Mouse (Mus musculus) layer of hippocampus, adult 8-10 months (tissue): ENCODE data around the gene Pced1b. TPM values are rescaled to one million over a fixed set of nuclear protein-coding genes. Genes with fewer than 3 reads are reported as not detected.

Experiments
- DNase-seq, 2 experiments: peaks; one replicate each; pipeline ENCODE4 v3.0.0; 2022; ENCODE audit warnings: low spot score in 2 of 2
- total RNA-seq, 4 experiments: library from RNA; stranded (reverse); gene quantifications; 2 replicates each; pipeline ENCODE4 v1.2.4; 2022

The Pced1b gene
- total RNA-seq, 4 experiments from 2014 or later: 7.2 to 11.4 (median 10.5) TPM

- DNase-seq: no peak
Measured at GRCm38 (mm10) chr15:97256411-97256810, 9.5 kb downstream of the Pced1b start.

DNA sequence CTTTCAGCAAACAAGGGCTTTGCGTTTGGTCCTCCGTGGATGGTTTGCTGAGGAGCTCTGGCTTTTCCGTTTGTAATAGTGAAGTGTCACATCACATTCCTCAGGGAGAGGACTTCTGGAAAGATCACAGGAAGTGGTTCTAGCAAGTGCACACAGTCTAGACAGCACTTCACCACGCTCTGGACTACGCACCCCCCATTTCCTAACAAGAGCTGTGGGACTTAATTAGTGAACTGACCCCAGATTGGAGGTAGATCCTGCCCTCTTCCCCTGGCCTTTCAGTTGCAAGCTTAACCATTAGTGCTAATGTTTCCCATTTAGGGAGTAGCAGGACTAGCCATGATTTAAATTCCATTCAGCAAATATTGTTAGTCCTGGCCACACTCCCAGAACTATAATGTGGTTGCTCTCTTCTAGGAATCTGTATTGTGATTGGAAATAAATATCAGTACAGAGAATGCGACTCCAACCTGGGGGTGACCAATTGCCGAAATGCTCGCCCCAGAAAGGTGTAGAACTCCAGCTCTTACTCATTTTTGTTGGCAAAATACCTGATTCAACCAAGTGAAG, 10.4 kb downstream of the Pced1b start:
- DNase-seq: no peak

DNA sequence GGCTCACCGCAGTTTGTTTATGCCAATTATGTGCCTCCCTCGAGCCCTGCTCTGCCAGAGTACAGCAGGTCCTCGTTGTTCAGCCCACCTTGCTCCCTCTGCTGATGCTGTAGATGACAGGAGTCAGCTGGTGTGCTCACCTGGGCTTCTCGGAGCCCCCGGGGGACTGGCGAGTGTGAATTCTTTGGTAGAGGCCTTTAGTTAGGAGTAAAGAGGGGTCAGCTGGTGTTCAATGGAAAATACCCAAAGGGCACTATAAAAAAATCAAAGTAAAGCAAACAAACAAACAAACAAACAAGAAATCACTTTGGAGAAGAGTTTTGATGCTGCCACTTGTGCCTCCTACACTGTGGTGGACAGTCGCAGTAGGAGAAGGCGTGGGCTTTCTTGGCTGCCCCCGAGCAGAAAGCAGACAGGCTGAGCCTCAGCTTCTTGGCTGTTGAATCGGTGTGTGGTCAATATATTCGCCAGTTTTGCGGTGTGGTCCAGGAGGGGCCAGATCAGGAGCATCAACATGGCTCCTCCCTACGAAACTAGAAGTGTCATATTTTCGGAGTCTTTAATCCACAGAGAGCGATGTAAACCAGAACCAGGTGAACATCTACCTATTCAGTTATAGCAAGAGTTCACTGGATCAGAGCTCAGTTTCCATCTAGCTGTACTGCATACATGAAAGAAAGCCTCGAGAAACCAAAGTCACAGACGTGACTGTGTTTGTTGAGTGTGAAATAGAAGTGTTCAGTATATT, 11.8 kb downstream of the Pced1b start:
- no peak for DNase-seq

DNA sequence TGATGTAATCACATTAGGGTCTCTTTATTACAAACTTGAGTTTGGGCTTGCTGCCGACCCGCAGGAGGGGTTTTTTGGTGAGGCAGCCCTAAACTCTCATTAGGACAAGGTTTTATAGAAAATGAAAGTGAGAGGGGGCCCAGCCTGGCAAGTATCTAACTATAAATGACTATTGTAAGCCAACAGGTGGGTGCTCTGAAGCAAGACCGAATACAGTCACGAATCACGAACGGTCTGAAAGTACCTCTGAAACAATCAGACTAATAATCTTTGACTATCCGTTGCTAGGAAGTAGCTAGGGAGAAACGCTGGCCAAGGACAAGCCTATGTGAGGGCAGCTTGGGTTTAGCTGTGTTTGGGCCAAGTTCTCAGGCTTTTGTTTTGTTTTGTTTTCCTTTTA, 12.4 kb downstream of the Pced1b start:
- DNase-seq: no peak

- no peak for DNase-seq
Measured at GRCm38 (mm10) chr15:97259968-97260597, 13.2 kb downstream of the Pced1b start.

- no peak for DNase-seq
Measured at GRCm38 (mm10) chr15:97262251-97262650, 15.3 kb downstream of the Pced1b start.

- DNase-seq: no peak
Measured at GRCm38 (mm10) chr15:97266236-97266845, 19.4 kb downstream of the Pced1b start.

DNA sequence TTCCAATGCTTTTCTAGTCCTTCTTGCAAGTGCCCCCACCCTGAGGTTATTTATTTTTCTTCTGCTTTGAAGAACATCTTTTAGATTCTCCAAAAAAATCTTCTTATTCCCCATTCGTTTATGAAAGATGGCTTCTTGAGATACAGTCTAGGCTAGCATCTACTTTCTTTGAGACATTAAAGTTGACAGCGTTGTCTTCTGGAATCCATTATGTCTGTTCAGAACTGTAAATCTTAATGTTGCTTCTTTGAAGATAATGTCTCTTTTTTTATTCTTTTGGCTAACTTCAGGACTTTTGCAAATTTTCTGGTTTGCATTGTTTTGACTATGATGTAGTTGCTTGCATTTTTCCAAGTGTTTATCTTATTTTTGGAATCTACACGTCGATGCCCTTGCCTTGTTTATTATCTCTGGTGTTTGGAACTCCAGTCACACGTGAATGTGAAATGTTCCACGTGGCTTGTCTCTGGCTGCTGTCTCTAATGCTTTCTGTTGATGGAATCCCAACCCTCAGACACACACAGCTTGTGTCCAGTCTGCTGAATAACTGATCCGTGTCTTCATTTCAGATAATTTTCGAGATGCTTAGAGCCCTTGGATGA, 20.3 kb downstream of the Pced1b start:
- no peak for DNase-seq

DNA sequence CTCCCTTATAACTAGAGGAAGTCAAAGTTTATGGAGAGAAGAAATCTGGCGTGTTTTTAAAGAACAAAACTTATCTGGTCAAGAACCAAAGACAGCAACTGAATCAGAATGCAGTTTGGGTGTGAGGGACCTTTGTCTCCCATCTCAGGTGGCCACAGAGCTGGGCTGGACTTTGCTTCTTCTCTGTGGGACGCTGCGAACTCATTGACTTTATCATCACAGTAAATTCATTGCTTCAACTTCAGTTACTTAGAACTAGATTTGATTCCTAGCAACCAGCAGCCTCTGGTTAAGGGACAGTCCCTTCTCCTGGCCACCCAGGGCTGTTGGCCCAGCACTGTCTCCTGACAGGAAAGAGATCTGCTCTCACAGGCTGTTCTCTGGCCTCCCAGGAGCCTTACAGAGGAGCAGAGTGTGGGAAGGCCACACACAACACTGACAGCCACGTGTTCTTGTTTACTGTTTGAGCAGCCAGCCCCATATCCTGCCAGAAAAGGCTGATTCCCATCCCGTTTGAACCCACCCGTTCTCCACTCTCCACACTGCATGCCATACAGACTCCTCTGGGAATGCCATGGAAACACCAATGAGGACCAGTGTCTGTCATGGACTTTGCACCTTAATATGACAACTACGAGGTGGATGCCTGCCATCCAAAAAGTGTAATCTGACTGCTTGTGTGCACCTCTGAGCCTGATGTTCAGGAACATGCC, 25.2 kb downstream of the Pced1b start:
- no peak for DNase-seq

DNA sequence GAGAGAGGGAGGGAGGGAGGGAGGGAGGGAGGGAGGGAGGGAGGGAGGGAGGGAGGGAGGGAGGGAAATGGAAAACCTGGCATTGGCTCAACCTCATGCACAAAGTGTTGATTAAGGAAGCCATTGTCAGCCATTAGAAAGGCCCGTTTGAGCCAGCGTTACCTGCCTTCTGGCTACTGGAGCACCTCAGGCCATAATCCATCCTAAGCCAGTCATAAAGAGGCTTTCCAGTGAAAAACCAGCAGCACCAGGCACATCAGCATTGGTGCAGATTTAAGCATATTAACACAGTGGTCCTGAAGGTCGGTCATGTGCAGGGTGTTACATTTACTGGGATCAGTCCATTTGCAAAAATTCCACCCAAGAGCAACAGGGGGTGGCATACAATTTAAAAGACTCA, 25.9 kb downstream of the Pced1b start:
- DNase-seq: no peak

DNA sequence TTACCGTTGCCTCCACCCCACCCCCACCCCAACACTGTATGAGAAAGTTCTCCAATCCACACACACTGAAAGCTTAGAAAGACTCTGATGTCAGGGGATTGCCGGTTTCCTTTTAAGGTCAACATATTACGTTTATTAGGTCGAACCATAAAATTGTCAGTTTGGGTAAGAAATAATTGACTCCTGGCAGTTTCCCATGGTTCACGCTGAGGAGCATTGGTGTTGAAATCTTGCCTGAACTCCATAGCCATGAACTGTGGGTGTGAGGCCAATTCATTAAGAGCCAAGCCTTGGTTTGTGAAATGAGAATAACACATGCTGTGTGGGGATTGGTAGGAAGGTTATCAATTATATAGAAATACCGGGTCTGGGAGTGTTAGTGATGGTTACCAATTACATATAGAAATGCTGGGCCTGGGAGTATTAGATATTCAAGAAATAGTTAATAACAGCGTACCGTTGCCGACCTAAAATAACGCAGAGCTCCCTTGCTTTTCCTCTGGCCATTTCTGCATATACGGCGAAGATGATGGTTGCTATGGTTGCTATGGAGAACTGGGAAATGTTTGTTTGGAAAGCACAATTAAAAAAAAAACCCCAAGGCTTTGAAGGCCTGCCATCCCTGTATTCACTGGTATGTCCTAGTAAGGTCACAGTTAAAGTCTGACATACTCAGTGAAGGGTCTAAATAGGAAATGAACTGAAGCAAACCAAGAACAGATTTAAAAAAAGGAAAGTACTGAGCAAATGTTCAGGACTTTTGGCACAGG, 28.9 kb downstream of the Pced1b start:
- DNase-seq: no peak

- no peak for DNase-seq
Measured at GRCm38 (mm10) chr15:97276660-97277153, 29.8 kb downstream of the Pced1b start.

DNA sequence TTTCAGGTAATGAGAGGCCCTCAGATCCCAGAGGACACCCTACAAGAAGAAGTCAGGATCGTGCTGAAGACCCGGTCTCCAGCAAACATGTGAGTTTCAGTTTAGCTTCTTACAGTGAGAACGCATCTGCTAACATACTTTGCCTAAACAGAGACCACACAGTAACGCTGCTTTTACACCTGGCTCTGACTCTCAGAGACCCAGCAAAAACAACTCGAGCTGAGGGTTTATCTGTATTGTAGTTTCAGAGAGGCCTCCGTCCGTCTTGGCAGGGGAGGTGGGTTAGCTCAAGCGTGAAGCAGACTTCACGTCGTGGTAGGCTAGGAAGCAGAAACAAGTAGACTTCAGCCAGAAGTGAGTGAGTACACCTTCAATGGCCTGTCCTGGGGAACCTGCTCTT, 30.4 kb downstream of the Pced1b start:
- DNase-seq: no peak

DNA sequence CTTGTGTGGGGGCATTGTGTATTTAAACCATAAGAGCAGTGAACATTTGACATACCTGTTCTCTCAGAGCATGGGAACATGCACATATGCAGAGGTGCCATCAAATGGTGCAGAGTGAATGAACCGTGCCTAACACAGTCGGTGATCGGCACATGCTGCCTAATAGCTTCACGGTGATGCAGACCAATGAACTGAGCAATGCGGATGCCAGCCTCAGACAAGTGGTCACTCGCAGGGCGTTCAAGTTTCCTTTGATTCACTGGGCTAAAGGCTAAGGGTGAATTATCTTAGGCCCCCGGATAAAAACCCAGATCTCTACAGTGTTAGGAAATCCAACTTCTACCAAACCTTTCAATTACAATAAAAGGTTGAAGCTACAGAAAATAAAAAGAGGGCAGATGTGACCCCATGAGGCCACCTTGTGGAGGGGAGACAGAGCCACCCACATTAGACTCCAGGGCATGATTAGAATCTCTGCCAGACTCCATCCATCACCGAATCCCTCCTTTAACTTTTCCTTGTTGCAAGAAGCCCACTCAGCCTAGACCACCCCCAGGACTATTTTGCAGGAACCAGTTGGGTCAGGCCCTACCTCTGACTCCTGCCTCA, 31.5 kb downstream of the Pced1b start:
- no peak for DNase-seq

GRCm38 (mm10) chr15:97280131-97280530, 33.2 kb downstream of the Pced1b start:
- DNase-seq: no peak

- DNase-seq: no peak
Measured at GRCm38 (mm10) chr15:97280776-97281175, 33.9 kb downstream of the Pced1b start.

- DNase-seq: no peak
Measured at GRCm38 (mm10) chr15:97281712-97282571, 35.0 kb downstream of the Pced1b start.

DNA sequence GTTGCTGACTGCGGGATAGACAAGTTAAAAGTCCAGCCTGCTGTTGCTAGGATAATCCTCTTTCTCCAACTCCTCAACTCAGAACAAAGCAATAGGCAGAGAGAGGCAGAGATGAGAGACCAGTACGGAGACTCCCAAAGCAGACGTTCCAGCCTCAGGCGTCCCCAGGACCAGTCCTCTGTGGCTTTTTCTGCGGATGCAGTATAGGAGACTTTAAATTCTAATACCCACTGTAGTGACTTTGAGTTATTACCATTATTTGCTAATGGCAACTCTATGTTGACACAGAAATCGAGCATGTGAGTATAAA, 35.6 kb downstream of the Pced1b start:
- DNase-seq: no peak

DNA sequence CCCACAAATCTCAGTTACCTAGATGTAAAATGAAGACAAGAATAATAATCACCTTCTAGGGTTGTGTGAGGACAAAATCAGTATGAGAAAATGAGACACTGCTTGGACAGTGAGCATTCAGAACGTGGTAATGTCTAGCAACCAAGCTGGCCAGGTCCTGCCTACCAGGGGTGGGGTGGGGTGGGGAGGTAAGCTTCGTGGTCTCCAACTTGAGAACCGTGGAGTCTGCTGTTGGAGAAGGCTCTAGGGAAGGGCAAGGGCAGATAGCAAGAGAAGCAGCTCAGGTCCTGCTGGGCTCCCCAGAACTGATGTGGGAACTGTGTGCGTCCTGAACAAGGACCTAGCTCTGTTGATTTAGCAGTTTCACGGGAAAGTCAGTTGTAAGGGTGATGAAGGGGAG, 37.3 kb downstream of the Pced1b start:
- no peak for DNase-seq
